9 mouse cellular contexts compared by ENCODE assay signal in the genomic region with DNA sequence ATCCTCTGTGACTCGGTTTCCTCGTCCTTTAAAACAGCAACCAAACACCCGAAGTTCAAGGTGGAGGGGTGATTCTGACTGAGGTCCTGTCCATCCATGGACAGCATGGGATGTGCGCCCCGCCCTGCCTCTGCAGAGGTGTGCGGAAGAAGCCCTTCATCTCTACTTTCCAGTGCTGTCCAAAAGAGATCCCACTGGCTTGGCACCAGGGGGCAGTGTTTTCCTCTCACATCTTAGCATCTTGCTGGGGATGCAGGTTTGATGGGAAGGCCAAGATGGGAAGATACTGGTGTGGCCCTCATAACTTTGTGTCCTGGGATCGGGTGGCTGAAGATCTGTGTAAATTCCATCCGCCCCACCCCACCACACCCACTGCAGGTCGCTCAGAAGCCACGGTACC. TPM values are rescaled to one million over a fixed set of nuclear protein-coding genes. Genes with fewer than 3 reads are reported as not detected.
A peak's percentile ranks its signal among the peaks of the same experiment; 100 is the strongest.
DNase-seq lines count a peak whose midpoint lies in the region; ATAC-seq and TF ChIP-seq lines count a peak whose summit lies in the region.
"Had no signal": no experiment of that assay in that cellular context is flagged by ENCODE, and none has a peak within 500 bp of the region (broad histone marks: within the 10 kb centered on the region; RNA-seq: fewer than 3 reads in every experiment).

No protein-coding gene starts in this region.

- in situ Hi-C loops in Patski (cut with MboI; ENCODE audit: low pct_unique_long_range_greater_than_20kb), result loop anchor here (10.0 kb wide), 1 partner anchor 55 kb away; no protein-coding TSS in a partner anchor

- no peak overlapping the region for H3K4me2 ChIP-seq in stomach, postnatal 0 days (replicated peaks; ENCODE audit: low read depth)

- peak; percentile 43 to 59 for DNase-seq in cerebellum, postnatal 14 days
- DNase-seq in cerebellum, adult 11 months, result no peak
- peak; percentile 34 for DNase-seq in left cerebral cortex, postnatal 4 days
- no peak for DNase-seq in left cerebral cortex, postnatal 36 days (ENCODE audit: low spot score in 2 of 2)
- DNase-seq in Patski (ENCODE audit: low read depth, low spot score), result no peak
- DNase-seq in heart, postnatal 4 days, result peak; percentile 67
- DNase-seq in stomach, postnatal 0 days (ENCODE audit: low spot score), result peak; percentile 60
- no peak for DNase-seq in c-Kit-positive CD71-positive TER-119-positive erythroid progenitor cells, embryonic 14.5 days (ENCODE audit: low spot score)

- CTCF ChIA-PET in Patski (lab: Charles Lee), result interaction anchor here (0.9 to 4.9 kb wide), 7 partner anchors 10 to 57 kb away, joined by 3 to 25 read pairs (median 4); a partner anchor contains a TSS

- peak; percentile 38 for ATAC-seq in Patski
- ATAC-seq in stomach, postnatal 0 days (ENCODE audit: low FRiP score, low TSS enrichment), result peak; percentile 64; the same call in 1 of the 2 replicates

- H3K36me3 ChIP-seq in stomach, postnatal 0 days (ENCODE audit: control insufficient read depth, insufficient read depth, low read length), result no peaks in the 10 kb centered on the region

- H3K4me1 ChIP-seq in stomach, postnatal 0 days (replicated peaks; ENCODE audit: control insufficient read depth, insufficient read depth), result no peaks in the 10 kb centered on the region

- no peak overlapping the region for H3K9ac ChIP-seq in stomach, postnatal 0 days (ENCODE audit: low read length)

- no peak for TF ChIP-seq EP300 in stomach, postnatal 0 days (optimal IDR thresholded peaks at IDR 0.05)

- no peak overlapping the region for H3K27ac ChIP-seq in stomach, postnatal 0 days (replicated peaks)

- H3K9me3 ChIP-seq in stomach, postnatal 0 days (ENCODE audit: control insufficient read depth, low read length), result no peaks in the 10 kb centered on the region

- intact Hi-C loops in left cerebral cortex, postnatal 4 days (cut with DNase I), result no loop called here
- intact Hi-C loops in left cerebral cortex, postnatal 36 days (cut with DNase I), result loop anchor here (5.0 kb wide), 1 partner anchor 287 kb away; no protein-coding TSS in a partner anchor

- POLR2A ChIA-PET in Patski (lab: Charles Lee), result interaction anchor here (0.8 kb wide), 1 partner anchor 53 kb away, joined by 3 read pairs; no protein-coding TSS in a partner anchor

- H3K27me3 ChIP-seq in Patski, result no peaks in the 10 kb centered on the region
- H3K27me3 ChIP-seq in stomach, postnatal 0 days (ENCODE audit: control insufficient read depth, insufficient read depth, low read length), result no peaks in the 10 kb centered on the region

- no peak overlapping the region for H3K4me3 ChIP-seq in stomach, postnatal 0 days (ENCODE audit: low read depth, low read length)
- H3K4me3 ChIP-seq: myocyte had no signal

- TF ChIP-seq CTCF in Patski (IDR thresholded peaks at IDR 0.05), result no peak
- peak; percentile 85 for TF ChIP-seq CTCF in stomach, postnatal 0 days (IDR thresholded peaks at IDR 0.05; ENCODE audit: low read depth)

- 53% methylated on average over 10 of the region's 10 CpGs for WGBS in stomach, postnatal 0 days

RNA-seq across cellular contexts. Expression of a gene that starts 10.8 kb away (rescaled TPM):
- 1 to 10 TPM; 1.0 to 2.2 TPM for total RNA-seq in left cerebral cortex, postnatal 4 days (2021)
- total RNA-seq in left cerebral cortex, postnatal 36 days (2021), result 1 to 10 TPM in 1 of 2 experiments, under 1 TPM in 1; 0.54 to 1.2 TPM
- 23.8 TPM for polyA plus RNA-seq in Patski (2021)
- 10 to 100 TPM; 43.2 to 54.1 TPM for total RNA-seq in heart, postnatal 4 days (2021)
- polyA plus RNA-seq in stomach, postnatal 0 days (2015; fragmentation: Nextera tagmentation; extraction: Ambion mirVana), result 2.4 and 2.8 TPM in 2 replicates

RNA-seq across cellular contexts. Expression of a gene that starts 11.6 kb away (rescaled TPM):
- total RNA-seq in left cerebral cortex, postnatal 4 days (2021), result under 1 TPM in 1 of 2 experiments, not detected in 1; 0.14 TPM
- under 1 TPM in 1 of 2 experiments, not detected in 1; 0.07 TPM for total RNA-seq in left cerebral cortex, postnatal 36 days (2021)
- polyA plus RNA-seq in Patski (2021), result 0.32 TPM
- total RNA-seq in heart, postnatal 4 days (2021), result 1 to 10 TPM; 2.4 to 3.7 TPM
- 0.17 TPM in 1 of 2 replicates, not detected in the other for polyA plus RNA-seq in stomach, postnatal 0 days (2015; fragmentation: Nextera tagmentation; extraction: Ambion mirVana)
- polyA plus RNA-seq: myocyte had no signal

RNA-seq across cellular contexts. Expression of a gene that starts 18.1 kb away (rescaled TPM):
- total RNA-seq in left cerebral cortex, postnatal 4 days (2021), result 10 to 100 TPM; 42.1 to 43.3 TPM
- 10 to 100 TPM; 24.4 to 29.0 TPM for total RNA-seq in left cerebral cortex, postnatal 36 days (2021)
- polyA plus RNA-seq in Patski (2021), result 470 TPM
- total RNA-seq in heart, postnatal 4 days (2021), result 100 to 1,000 TPM; 280 to 281 TPM
- 126 and 130 TPM in 2 replicates for polyA plus RNA-seq in stomach, postnatal 0 days (2015; fragmentation: Nextera tagmentation; extraction: Ambion mirVana)

RNA-seq across cellular contexts. Expression of a gene that starts 48.3 kb away (rescaled TPM):
- total RNA-seq in left cerebral cortex, postnatal 4 days (2021), result 10 to 100 TPM in 1 of 2 experiments, 1 to 10 TPM in 1; 9.2 to 11.0 TPM
- total RNA-seq in left cerebral cortex, postnatal 36 days (2021), result 10 to 100 TPM in 1 of 2 experiments, 1 to 10 TPM in 1; 4.9 to 14.3 TPM
- 43.9 TPM for polyA plus RNA-seq in Patski (2021)
- 10 to 100 TPM; 17.1 to 17.2 TPM for total RNA-seq in heart, postnatal 4 days (2021)
- 28.1 and 30.4 TPM in 2 replicates for polyA plus RNA-seq in stomach, postnatal 0 days (2015; fragmentation: Nextera tagmentation; extraction: Ambion mirVana)

Comparison
In these comparisons a context has a peak if more than half of its experiments do, and no peak if none do; other contexts are left out.
1. DNase-seq: peak in cerebellum, postnatal 14 days (2 of 2), left cerebral cortex, postnatal 4 days (single experiment), heart, postnatal 4 days (single experiment) and stomach, postnatal 0 days (single experiment); none in cerebellum, adult 11 months (single experiment), left cerebral cortex, postnatal 36 days (0 of 2), Patski (single experiment) and c-Kit-positive CD71-positive TER-119-positive erythroid progenitor cells, embryonic 14.5 days (single experiment).
2. RNA of a gene that starts 10.8 kb away (total RNA-seq): 43.2 to 54.1 TPM in heart, postnatal 4 days; 1.0 to 2.2 TPM in left cerebral cortex, postnatal 4 days and 0.54 to 1.2 TPM in left cerebral cortex, postnatal 36 days; every median in the first group is over 10 times any median in the second.
3. RNA of a gene that starts 18.1 kb away (total RNA-seq): 280 to 281 TPM in heart, postnatal 4 days; 42.1 to 43.3 TPM in left cerebral cortex, postnatal 4 days and 24.4 to 29.0 TPM in left cerebral cortex, postnatal 36 days; every median in the first group is over 4 times any median in the second.